Mouse (Mus musculus): ENCODE data around the gene Ttc23.

- TF ChIP-seq CTCF (IDR thresholded peaks at IDR 0.05; ENCODE audit: borderline replicate concordance, insufficient read depth, low read depth, low read length), result no peak
- no peak for TF ChIP-seq POLR2A (IDR thresholded peaks at IDR 0.05; ENCODE audit: borderline replicate concordance, insufficient read depth, low read length)
These were observed 111.8 kb downstream of the Ttc23 start for GRCm38 (mm10) chr7:67758858-67759628.
